Mouse (Mus musculus) heart, adult 11 months (tissue): Measurements from ENCODE around the gene Megf9.
A peak's percentile ranks its signal among the peaks of the same experiment; 100 is the strongest.

ENCODE experiments used
- DNase-seq: peaks from one replicate; pipeline ENCODE4 v3.0.0; 2022

Gene Megf9

DNA sequence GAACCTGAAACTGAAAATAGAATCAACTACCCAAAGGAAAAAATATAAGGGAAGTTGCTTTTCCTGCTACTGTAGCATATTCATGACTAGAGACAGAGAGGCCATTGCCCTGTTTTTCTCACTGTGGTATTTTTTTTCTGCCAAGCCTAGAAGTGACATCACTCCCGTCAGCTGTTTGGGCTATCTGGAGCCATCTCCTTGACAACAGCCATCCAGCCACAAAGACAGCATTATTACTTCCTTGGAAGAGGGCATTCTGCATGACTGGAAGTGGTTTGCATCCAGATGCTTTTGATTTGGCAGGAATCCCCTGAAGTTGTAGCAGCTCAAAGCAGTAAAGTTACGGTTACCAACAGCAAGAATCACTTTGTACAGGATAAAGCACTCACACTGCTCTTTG is 122.7 kb downstream of the Megf9 start:
- DNase-seq = peak; percentile 92

DNA sequence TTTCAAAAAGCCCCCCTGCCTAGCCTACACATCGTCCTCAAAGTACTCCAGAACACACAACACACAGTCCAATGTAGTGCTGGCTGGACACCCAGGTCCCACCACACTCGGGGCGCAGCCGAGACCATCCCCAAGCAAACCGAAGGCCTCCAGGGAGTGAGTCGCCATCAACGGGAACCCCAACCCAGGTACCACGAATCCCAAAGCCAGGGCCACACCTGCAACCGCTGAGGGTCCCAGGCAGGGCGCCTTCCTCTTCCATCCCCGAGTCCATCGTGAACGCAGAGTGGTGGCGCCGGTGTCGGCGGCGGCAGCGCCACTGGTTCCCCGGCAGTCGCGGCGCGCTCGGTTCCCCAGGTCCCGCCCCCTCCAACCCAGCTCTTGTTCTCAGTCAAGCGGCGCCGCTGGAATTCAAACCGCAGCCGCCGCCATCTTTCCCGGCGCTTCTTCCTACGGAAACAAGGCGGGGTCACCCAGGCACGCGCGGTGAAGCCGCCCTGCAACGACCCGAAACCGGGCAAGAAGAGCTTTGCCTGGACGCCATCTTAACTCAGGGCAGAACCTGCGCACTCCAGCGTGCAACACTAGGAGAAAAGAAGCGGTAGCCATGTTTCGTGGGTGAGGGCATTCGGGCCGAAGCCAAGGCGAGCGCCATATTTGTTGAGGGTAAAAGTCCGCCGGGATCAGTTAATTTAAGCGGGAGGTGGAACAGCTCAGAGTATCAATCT is 124.6 kb downstream of the Megf9 start, which contains the start of gene Cdk5rap2:
Gene Cdk5rap2, minus strand, starts transcription at position 450 of the 728 bp plus-strand sequence.
- DNase-seq = peak; percentile 99

DNA sequence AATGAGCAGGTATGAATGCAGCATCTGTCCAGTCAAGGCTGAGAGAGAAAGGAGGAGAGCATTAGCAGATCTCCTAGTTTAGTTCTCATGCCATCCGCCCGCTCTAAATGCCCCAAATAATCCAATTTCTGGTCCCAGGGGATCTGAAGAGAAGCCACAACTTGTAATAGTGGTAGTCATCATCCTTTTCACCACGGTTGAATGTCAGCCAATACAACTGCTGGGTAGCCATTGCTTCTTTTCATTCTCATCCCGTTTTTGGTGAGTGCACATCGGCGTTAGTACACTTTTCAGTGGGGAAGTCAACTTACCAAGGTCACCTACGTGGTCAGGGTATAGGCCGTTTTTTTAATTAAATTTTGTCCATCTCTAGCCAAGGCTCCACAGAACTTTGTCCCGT is 125.3 kb downstream of the Megf9 start:
- DNase-seq = peak; percentile 77

DNA sequence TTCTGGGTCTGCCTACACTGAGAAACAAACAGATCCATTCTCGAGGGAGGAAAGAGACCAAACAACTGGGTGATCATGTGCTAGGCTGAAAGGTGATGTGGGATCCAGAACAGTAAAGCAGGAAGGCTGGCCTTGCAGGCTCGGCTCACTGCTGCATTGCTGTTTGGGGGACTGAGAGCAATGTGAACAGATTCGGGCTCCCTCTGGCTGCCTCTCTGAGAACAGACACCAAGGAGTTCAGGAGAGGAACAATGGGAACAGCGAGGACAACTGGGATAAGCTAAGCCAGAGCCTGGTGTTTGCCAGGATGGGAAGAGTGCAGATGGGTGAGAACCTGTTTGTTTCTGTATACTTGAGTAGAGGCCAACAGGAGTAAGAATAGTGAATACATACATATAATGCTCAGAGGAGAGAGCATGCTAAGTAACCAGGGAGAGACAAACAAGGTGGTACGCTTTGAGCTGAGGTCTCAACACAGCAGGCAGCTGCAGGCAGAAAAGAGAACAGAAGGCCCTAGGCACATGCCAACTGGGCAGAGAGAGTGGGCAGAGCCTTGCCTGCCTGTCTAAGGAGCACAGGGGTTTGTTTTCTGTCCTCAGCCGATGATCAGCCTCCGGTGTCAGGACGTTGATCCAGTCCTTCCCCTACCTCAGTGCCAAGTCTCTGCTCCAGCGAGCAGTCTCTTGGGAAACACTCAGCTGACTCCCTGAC is 132.5 kb downstream of the Megf9 start:
- no peak for DNase-seq

DNA sequence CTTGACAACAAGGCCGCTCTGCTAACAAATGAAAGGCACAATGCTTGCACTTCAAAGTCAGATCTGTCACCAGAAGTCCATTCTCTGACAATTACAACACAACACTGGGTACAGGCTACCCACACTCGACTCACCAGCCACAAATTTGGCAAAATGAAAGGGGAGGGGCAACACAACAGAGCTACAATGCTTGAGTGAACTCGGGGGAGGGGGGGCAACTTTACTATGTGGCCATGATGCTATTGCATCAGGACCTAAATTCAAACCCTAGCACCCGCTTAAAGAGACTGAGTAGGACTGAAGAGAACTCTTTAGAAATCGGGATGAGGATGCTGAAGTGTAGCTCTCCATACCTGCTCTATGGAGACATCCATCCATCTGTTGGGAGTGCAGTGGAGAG is 135.3 kb downstream of the Megf9 start:
- peak; percentile 22 for DNase-seq

DNA sequence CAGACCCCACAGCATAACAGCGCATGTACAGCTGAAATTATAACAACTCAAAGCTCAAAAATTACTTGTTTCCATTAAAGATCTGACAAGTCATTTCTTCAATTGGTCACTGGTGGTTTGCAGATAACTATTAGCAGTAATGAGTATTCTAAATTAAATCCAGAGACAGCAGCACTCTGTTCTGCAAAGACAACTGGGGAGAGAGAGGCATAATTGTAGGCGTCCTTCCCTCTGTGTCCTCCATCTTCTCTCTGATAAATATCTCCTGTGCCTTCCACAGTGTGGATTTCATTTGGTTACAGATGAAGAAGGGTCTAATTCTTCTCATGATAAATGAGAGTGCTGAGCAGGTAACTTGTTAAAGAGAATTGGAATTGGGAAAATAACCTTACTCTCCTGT is 135.7 kb downstream of the Megf9 start:
- peak; percentile 4 for DNase-seq

DNA sequence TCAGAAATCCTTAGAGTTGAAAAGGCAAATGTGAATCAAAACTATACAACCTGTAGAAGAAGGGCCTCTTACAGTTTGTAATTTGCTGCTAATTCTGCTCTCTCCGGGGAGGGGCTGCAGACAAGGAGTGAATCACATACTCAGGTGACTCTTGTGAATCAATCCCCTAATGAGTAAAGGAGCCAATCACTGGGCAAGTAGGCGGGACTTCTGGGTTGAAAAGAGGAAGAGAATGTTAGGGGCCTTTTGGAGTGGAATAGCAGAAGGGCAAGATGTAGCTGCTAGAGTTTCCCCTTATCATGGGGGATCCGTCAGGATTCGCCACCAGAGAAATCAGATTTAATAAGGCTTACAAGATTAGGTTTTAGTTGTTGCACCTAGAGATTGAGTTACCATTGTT is 136.7 kb downstream of the Megf9 start:
- peak; percentile 81 for DNase-seq

DNA sequence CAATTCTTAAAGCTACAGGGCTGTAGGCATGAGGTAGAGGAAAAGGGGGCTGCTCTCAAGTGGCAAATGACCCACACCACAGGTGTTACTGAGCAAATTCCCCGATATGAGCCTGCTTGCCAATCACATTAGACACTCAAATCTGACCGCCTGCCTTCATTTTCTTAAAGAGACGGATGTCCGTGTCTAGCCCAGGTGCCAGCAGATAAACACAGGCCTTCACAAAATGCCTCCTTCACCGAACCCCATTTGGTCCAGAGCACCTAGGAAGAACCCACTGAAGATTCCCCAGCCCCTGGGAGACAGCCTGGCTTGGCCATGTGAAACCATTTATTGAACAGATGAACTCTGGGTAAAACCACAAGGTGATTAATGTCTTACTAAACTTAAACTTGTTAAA is 138.1 kb downstream of the Megf9 start:
- DNase-seq = peak; percentile 54

DNA sequence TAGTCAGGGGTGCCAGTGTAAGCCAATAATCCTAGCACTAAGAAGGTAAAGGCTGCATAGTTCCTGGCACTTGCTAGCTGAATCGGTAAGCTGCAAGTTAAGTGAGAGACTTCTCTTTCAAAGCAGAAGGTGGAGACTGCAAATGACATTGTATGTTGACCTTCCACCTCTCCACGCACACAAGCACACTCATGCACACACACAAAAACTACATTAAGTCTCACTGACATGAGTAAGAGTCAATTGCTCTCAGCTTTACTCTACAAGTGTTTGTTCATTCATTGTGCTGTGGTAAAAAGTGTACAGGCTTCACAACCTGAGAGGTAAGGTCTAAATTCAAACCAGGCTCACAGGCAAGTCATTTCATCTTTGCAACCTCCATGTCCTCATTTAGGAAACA is 140.1 kb downstream of the Megf9 start:
- peak; percentile 12 for DNase-seq

DNA sequence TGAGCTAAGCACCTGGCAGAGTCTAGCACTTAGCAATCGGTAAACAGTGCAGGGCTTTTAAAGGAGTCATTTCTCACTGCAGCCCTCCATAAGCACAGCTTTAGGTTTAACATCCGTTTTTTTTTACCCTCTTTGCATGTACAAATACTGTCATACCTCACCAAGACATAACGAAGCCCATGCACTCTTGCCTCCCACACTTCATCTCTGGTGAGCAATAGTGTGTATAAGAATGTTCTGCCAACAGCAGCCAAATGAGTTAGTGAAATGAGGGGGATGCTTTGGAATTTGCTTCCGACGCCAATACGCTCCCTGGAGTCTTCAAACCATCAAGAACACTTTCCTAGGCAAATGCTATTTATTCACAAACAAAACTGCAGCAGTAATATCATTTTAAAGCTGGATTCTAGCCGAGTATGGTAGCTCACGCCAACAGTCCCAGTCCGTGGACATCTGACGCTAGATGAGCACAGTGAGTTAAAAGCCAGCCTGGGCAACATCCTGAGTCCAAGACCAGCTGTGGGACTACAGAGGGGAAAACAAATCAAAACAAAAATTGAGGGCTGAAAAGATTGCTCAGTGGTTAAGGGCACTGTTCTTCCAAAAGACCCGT is 142.9 kb downstream of the Megf9 start:
- DNase-seq = peak; percentile 93

DNA sequence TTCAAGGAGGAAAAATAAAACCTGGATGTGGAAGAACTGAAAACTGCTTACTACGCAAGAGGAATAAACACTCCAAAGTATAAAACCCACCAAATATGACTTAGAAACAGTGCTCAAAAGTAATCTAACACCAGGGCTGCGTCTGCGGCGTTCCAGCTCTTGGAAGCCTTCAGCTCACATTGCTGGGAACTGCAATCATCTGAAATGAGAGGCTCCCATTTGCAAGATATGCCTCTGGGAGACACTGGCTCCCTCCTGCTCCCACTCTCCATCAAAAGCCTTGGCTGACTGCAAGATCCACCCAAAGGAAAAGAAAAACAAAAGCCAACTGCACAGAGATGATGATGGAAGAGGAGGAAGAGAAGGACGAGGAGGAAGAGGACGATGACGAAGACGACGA is 143.7 kb downstream of the Megf9 start:
- peak; percentile 96 for DNase-seq

DNA sequence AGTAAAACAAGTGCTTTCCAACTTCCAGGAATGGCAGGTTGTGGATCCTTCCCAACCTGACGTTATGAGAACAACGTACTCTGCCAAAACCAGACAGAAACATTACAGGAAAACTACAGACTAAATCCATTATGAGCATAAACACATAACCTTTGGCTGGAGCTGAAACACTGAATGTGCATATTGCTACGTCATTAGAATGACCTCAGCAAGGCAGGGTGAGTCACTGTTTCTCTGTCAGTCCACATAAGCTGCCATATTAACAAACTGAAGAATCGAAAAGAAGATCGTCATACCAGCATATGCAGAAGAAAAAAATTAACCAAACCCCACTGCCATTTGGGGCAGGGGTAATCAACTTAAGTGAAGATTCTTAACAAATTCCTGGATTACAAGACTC is 148.6 kb downstream of the Megf9 start:
- DNase-seq = peak; percentile 23

DNA sequence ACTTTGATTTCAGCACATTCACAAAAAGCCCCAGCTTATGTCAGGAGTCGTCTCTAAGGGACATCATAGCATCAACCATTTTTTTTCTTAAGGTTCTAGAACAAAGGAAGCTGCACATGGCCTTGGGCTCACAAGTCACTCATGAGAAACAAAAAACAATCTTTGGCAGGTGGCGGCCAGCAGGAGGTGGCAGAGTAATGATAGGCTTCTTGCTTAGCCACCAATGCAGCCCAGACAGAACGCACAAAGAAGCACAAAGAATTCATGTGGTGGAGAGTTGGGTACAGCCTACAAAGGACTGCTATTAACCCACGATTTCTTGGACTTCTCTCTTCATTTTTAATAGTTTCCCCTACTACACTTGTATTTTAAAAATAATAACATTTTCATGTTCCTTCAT is 157.4 kb downstream of the Megf9 start:
- DNase-seq = peak; percentile 68
